ENCODE assay signal across 10 mouse cellular contexts in the genomic region with DNA sequence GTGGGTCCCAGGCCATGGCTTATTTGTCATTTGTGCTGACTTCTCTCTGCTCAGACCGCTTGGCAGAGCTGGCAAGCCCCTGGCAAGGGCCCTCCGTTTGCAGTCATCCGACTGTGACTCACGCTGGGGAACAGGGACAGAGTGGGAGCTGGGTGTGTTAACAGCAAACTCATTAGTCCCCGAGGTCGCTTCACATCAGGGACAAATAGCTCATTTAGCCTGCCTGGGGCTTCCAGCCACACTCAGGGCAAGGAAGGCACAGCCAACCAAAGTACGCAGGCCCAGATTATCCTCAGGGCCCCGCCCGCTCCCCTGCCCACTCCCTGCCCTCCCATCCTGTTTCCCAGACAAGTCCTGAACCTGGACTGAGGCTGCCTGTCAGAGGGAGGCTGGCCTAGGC. TPM values are rescaled to one million over a fixed set of nuclear protein-coding genes. Genes with fewer than 3 reads are reported as not detected.
DNase-seq lines count a peak whose midpoint lies in the region; ATAC-seq and TF ChIP-seq lines count a peak whose summit lies in the region.
"Had no signal": no experiment of that assay in that cellular context is flagged by ENCODE, and none has a peak within 500 bp of the region (broad histone marks: within the 10 kb centered on the region; RNA-seq: fewer than 3 reads in every experiment).

No protein-coding gene starts in this region.

- no peak overlapping the region for H3K9ac ChIP-seq in heart, embryonic 12.5 days
- H3K9ac ChIP-seq: embryonic facial prominence, embryonic 13.5 days; liver, embryonic 13.5 days had no signal

- no peak for TF ChIP-seq POLR2A in myocyte (IDR thresholded peaks at IDR 0.05; ENCODE audit: insufficient read length, low read depth)

- H3K79me2 ChIP-seq in myocyte (ENCODE audit: control insufficient read depth, insufficient read depth), result peaks cover 64% of the 10 kb centered on the region

- H3ac ChIP-seq in myocyte (ENCODE audit: control insufficient read depth, insufficient read length), result no peak overlapping the region

- peak; percentile 95 for DNase-seq in heart, adult 11 months
- DNase-seq in retina, postnatal 1 day, result peak; percentile 68
- DNase-seq in retina, embryonic 14.5 days (ENCODE audit: low spot score), result no peak
- no peak for DNase-seq in heart, embryonic 10.5 days (ENCODE audit: low spot score)
- DNase-seq in cerebellum, adult 11-12 months, result no peak
- DNase-seq: liver, embryonic 13.5 days had no signal

- peaks cover 4% of the 10 kb centered on the region; the same call in 1 of the 2 replicates for H3K9me3 ChIP-seq in heart, embryonic 12.5 days (replicated peaks)
- H3K9me3 ChIP-seq in heart, embryonic 10.5 days, result no peaks in the 10 kb centered on the region
- H3K9me3 ChIP-seq: embryonic facial prominence, embryonic 13.5 days; liver, embryonic 13.5 days had no signal

- peaks cover 3% of the 10 kb centered on the region for H3K36me3 ChIP-seq in heart, embryonic 12.5 days
- peaks cover 5% of the 10 kb centered on the region; the same call in 1 of the 2 replicates for H3K36me3 ChIP-seq in heart, embryonic 10.5 days
- no peaks in the 10 kb centered on the region for H3K36me3 ChIP-seq in myocyte (ENCODE audit: control insufficient read depth, insufficient read depth)

- no peaks in the 10 kb centered on the region for H3K27me3 ChIP-seq in heart, embryonic 12.5 days (replicated peaks)
- no peaks in the 10 kb centered on the region; the same call in 1 of the 2 replicates for H3K27me3 ChIP-seq in heart, embryonic 10.5 days (ENCODE audit: insufficient read depth, poor library complexity, severe bottlenecking)
- no peaks in the 10 kb centered on the region for H3K27me3 ChIP-seq in myocyte (ENCODE audit: control insufficient read depth, insufficient read depth, insufficient read length)
- H3K27me3 ChIP-seq: embryonic facial prominence, embryonic 13.5 days; liver, embryonic 13.5 days had no signal

- peaks cover 22% of the 10 kb centered on the region for H3K4me1 ChIP-seq in heart, embryonic 12.5 days (replicated peaks)
- H3K4me1 ChIP-seq in heart, embryonic 10.5 days, result peaks cover 48% of the 10 kb centered on the region

- no peak overlapping the region for H3K27ac ChIP-seq in heart, embryonic 12.5 days (ENCODE audit: poor library complexity, severe bottlenecking)
- H3K27ac ChIP-seq in heart, embryonic 10.5 days, result peak overlapping the region; percentile 19; the same call in 1 of the 2 replicates
- H3K27ac ChIP-seq: embryonic facial prominence, embryonic 13.5 days; liver, embryonic 13.5 days had no signal

- H3K4me3 ChIP-seq in heart, embryonic 12.5 days, result no peak overlapping the region
- no peak overlapping the region for H3K4me3 ChIP-seq in heart, embryonic 10.5 days
- no peak overlapping the region for H3K4me3 ChIP-seq in myocyte
- H3K4me3 ChIP-seq: embryonic facial prominence, embryonic 13.5 days; liver, embryonic 13.5 days had no signal

- 69% methylated on average over 9 of the region's 9 CpGs for WGBS in heart, embryonic 12.5 days
- WGBS in heart, embryonic 10.5 days, result 68% methylated on average over 9 of the region's 9 CpGs

- no peak for ATAC-seq in heart, embryonic 12.5 days (ENCODE audit: insufficient number of reproducible peaks, low FRiP score)
- ATAC-seq in cerebellum, adult (ENCODE audit: insufficient number of reproducible peaks, low FRiP score, low TSS enrichment), result no peak

- H3K4me2 ChIP-seq in heart, embryonic 12.5 days, result no peak overlapping the region
- peak overlapping the region; percentile 56 for H3K4me2 ChIP-seq in myocyte (ENCODE audit: low read depth)
- H3K4me2 ChIP-seq: embryonic facial prominence, embryonic 13.5 days; liver, embryonic 13.5 days had no signal

TF ChIP-seq in myocyte, 11 proteins besides CTCF, POLR2A, EP300 and RAD21:
- TF ChIP-seq MAX (IDR thresholded peaks at IDR 0.05; ENCODE audit: low read depth), result no peak
- no peak for TF ChIP-seq USF1 (IDR thresholded peaks at IDR 0.05; ENCODE audit: low read depth)
- TF ChIP-seq E2F4 (IDR thresholded peaks at IDR 0.05; ENCODE audit: insufficient read depth), result no peak

RNA-seq across cellular contexts. Expression of a gene that starts 56.6 kb away (rescaled TPM):
- 102 and 103 TPM in 2 replicates for polyA plus RNA-seq in heart, embryonic 12.5 days (2016; fragmentation: Nextera tagmentation; extraction: Ambion mirVana)
- polyA plus RNA-seq in heart, embryonic 10.5 days (2016; fragmentation: Nextera tagmentation; extraction: Ambion mirVana), result 148 and 164 TPM in 2 replicates
- 253 TPM for polyA plus RNA-seq in myocyte (2012; fragmentation: generic; extraction: Trizol)

Comparison
In these comparisons a context has a peak if more than half of its experiments do, and no peak if none do; other contexts are left out.
1. DNase-seq: peak in heart, adult 11 months (single experiment) and retina, postnatal 1 day (single experiment); none in retina, embryonic 14.5 days (single experiment), heart, embryonic 10.5 days (single experiment) and cerebellum, adult 11-12 months (single experiment).